Mouse (Mus musculus) adrenal gland, adult 2 months (tissue): Measurements from ENCODE around the gene Rccd1. TPM values are rescaled to one million over a fixed set of nuclear protein-coding genes. Genes with fewer than 3 reads are reported as not detected.

Experiments used
- DNase-seq: peaks from one replicate; pipeline ENCODE4 v3.0.0; 2021
- long read RNA-seq: library from polyadenylated mRNA; stranded (forward); transcript quantifications from one replicate; pipeline ENCODE4 v2.0.0, GENCODE M21; 2021
- polyA plus RNA-seq: library from polyadenylated mRNA; depleted of rRNA; stranded (reverse); fragments of >200 nt; gene quantifications from 2 replicates; pipeline ENCODE4 v1.2.3, GENCODE M21; 2012; rRNA removed
- total RNA-seq, 2 experiments: library from RNA; stranded (reverse); gene quantifications; 2 replicates each; pipeline ENCODE4 v1.2.3; 2021

Gene Rccd1
- 10 to 100 TPM in 1 of 2 experiments, 1 to 10 TPM in 1; 7.4 to 10.5 TPM for total RNA-seq
- polyA plus RNA-seq, result 9.0 and 12.9 TPM in 2 replicates
- long read RNA-seq, partial matches to known transcripts, result 0 of 4 reads
- long read RNA-seq, other reads (novel, unspliced or antisense), result 3 of 4 reads

DNA sequence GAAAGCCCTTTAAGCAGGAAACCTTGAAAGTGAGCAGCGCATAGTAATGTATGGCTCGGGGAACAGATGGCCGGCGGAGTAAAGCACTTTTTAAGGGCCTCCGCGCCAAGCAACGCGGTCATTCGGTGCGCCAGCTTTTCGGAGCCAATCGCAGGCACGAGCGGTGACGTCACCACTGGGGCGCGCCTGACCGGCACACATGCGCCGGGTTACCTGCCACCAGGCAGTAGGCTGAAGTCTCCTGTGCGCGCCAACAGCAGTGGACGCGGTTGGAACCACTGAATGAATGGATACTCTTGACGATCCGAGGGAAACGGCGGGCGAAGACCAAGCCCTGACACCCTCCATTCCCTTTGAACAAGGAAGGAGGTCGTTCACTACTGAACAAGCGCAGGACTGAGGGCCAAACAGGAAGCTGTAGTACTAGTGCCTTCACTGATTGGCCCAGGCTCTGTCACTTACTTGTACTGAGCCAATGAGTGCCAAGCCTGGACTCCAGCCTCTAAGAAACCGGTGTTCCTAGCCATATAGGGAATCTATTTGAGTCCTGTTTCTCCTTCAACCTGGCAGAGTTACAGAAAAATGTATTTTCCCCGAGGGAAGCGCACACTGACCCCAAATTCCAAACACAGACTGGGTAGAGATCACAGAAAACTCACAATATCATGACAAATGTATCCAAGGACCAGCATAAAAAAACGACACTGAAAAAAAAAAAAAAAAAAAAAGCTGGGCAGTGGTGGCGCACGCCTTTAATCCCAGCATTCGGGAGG lies at the start of gene Rccd1:
Gene Rccd1 (minus strand): TSS at position 412 of the 773 bp plus-strand sequence.
- peak; percentile 97 for DNase-seq

DNA sequence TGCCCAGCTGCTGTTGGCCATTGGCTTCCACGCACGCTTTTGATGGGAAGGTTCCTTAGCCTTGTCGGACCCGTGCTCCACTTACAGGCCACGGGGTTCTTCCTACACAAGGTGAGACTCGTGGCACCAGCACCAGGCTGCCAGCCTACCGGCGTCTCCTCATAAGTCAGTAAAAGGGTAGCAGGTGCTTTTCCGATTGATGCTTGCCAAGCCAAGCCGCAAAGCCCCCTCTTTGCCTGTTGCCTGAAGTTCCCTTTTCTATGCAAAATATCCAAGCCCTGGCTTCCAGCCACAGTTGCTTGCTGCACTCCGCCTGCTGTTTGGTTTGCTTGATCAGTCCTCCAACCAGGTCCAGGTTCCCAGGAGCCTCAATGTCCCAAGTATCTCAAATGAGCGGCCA lies 49.6 kb upstream of the Rccd1 start:
- no peak for DNase-seq

DNA sequence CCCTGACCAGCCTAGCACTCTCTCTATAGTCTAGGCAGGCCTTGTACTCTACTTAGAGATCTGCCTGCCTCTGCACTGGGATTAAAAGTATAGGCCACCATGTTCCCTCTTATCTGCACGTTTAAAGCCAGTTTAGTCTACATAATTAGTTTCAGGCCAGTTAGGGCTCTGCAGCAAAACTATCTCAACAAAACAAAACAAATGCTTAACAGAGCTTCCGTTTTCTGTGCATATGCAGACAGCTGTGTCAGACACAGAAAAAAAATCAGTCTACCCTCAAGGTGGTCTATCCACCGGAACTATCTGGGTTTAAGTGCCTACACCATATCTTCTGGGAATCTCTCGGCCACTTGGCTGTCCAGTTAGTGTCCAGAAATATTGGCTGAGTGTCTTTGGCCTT lies 49.1 kb upstream of the Rccd1 start:
- DNase-seq, result no peak

- no peak for DNase-seq
These were observed 48.4 kb upstream of the Rccd1 start for GRCm38 (mm10) chr7:80372667-80373066.

- DNase-seq, result no peak
These were observed 47.9 kb upstream of the Rccd1 start for GRCm38 (mm10) chr7:80372166-80372565.

GRCm38 (mm10) chr7:80371041-80371751 lies 46.9 kb upstream of the Rccd1 start, which contains the start of gene Man2a2:
Gene Man2a2 (minus strand): TSS chr7:80371375.
- DNase-seq, result peak; percentile 89

DNA sequence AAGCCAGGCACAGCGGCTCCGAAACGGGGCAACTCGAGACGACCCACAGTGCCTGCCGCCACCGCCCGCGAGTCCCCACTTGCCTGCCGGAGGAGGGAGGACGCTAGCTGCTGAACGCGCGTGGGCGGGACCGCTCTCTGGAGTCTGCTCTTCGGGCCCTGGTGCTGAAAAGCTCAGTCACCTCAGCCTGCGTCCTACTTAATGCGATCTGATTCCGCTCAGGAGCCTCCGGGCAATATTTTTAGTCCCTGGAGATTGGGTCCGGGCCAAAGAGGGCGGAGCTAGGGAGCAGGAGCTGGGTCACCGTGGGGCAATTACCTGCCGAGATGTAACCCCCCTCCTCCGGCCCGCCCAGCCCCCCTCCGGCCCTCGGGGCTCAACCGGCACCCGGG lies 46.4 kb upstream of the Rccd1 start:
- DNase-seq, result peak; percentile 89

DNA sequence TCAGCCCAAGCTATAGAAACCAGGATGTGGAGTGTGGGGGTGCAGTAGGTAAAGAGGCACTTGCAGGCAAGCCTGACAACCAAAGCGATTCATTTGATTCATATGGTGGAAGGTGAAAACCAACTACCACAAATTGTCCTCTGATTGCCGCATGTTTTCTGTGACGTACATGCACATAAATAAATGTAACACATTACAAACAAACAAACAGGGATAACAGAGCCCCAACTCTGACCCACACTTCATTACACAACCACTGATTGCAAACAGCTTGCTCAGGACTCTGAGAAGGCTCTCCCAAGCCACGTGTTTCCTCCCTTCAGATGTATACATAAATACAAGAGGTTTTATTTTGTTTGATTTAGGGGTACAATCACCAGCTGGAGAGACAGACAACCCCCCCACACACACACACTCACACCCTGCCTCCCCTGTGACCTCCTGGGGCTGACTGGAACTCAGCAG lies 45.7 kb upstream of the Rccd1 start:
- no peak for DNase-seq

GRCm38 (mm10) chr7:80369461-80369860 lies 45.2 kb upstream of the Rccd1 start:
- no peak for DNase-seq

GRCm38 (mm10) chr7:80368635-80369421 lies 44.6 kb upstream of the Rccd1 start:
- DNase-seq, result peak; percentile 56

DNA sequence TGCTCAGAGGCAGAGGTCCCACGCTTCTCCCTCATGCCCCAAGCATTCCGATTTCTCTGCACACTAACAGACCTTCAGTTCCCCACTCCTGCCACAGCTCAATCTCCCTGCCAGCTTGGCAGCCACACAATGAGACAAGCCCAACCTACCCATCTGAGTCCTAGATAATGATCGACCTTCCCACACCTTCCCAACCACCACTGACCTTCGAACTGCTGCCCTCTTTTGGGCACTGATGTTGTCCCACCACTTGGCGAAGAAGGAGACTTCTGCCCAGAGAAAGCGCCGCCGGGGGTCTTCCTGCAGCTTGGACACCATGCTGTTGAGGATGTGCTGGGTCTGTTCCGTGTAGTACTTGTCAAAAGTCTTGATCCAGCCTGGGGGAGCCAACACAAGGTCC lies 43.8 kb upstream of the Rccd1 start:
- DNase-seq, result no peak

- no peak for DNase-seq
These were observed 43.0 kb upstream of the Rccd1 start for GRCm38 (mm10) chr7:80367232-80367631.

GRCm38 (mm10) chr7:80365759-80366158 lies 41.5 kb upstream of the Rccd1 start:
- DNase-seq, result peak; percentile 85

DNA sequence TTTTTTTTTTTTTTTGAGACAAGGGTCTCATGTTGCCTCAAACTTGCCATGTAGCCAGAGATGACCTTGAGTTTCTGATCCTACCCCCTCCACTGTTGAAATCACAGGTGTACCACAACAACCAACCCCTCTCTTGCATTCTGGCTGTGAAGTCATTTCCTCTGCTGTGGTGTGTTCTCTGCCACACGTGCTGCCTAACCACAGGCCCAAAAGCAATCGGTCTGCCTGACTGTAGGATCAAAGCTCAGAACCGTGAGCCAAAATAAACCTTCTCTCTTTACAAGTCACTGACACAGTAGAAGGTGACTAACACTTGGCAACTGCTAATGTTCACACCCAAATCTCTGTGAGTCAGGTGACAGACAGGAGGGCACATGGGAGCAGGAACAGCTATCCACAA lies 36.2 kb upstream of the Rccd1 start:
- DNase-seq, result no peak

- no peak for DNase-seq
These were observed 33.8 kb upstream of the Rccd1 start for GRCm38 (mm10) chr7:80358039-80358438.

GRCm38 (mm10) chr7:80357156-80357555 lies 32.9 kb upstream of the Rccd1 start:
- DNase-seq, result peak; percentile 58

- no peak for DNase-seq
These were observed 32.1 kb upstream of the Rccd1 start for GRCm38 (mm10) chr7:80356351-80356750.

GRCm38 (mm10) chr7:80352920-80353319 lies 28.7 kb upstream of the Rccd1 start:
- DNase-seq, result no peak

GRCm38 (mm10) chr7:80350808-80351207 lies 26.6 kb upstream of the Rccd1 start:
- no peak for DNase-seq

DNA sequence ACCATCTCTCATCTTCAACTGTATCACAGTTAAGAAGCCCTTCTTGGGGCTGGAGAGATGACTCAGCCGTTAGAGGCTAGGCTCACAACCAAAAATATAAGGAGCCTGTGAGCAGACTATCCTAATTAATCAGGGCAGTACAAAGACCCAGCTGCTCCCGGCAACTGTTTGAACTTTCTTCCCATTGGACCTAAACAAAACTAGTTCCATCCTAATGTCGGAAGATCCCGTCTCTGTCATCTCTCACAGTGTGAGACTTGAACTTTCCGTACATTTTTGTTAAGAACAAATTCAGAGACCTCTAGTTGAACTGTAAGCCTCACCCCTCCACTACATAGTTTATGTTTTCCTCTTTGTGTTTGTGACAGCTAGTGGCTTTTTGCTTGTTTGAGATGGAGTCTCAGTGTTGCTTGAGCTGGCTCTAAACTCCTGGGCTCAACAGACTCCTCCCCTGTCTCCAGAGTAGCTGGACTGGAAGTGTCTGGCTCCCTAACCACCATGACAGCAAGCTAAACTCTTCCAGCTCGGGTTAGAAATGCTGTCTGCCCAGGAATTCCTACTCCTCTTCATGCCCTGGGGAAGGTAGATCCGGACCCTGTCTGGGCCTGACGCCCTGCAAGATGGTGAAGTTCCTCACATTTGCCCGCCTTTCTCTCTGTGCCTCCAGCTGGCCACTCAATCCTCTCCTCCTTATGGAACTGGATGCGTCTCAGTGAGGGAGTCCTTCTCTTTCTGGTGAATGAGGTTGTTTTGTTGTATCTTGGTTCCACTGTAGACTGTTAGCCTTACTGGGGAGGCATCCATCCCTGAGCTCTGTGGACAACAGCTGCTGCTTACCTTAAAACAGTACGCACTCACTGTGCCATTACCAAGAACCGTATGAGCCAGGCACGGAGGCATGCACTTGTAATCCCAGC lies 23.7 kb upstream of the Rccd1 start:
- DNase-seq, result no peak

DNA sequence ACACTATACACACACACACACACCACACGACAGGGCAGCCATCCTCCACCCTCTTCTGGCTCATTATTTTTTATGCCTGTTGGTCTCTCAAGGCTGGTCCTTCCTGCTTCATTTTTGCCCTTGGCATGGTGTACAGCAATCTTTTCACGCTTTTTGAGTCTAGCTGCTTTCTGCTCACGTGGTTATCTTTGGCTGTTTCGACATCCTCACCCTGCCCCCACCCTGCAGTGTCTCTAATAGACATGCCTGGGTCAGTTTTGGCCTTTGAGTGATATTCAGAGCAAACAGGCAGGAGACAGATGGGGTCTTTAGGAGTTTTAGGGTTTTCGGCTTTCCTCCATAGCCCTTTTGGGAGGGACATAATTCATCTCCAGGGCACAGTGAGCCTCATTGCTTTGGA lies 22.6 kb upstream of the Rccd1 start:
- DNase-seq, result peak; percentile 36
